Mouse (Mus musculus) lung, embryonic 16.5 days (tissue): ENCODE data around the gene Tbc1d22b. TPM values are rescaled to one million over a fixed set of nuclear protein-coding genes. Genes with fewer than 3 reads are reported as not detected.

Experiments
- ATAC-seq: fragments of 200-750 bp; cut with Nextera tagmentation; 2 replicates; pipeline ENCODE4 v1.8.0; 2017; ENCODE audit warnings: low read depth, mild to moderate bottlenecking, moderate library complexity
- H3K27ac ChIP-seq: fragments of 300-500 bp; sonication (generic); 2 replicates; pipeline ENCODE4 v1.5.1; 2014; ENCODE audit warnings: mild to moderate bottlenecking, control low read depth, low read length
- H3K27me3 ChIP-seq: fragments of 300-500 bp; sonication (generic); 2 replicates; pipeline ENCODE4 v1.6.1; 2014; ENCODE audit warnings: low read depth, low read length, mixed read lengths; ENCODE audit not compliant: control insufficient read depth, insufficient read depth
- H3K36me3 ChIP-seq: fragments of 300-500 bp; sonication (generic); 2 replicates; pipeline ENCODE4 v1.6.1; 2014; ENCODE audit warnings: low read length; ENCODE audit not compliant: control insufficient read depth, insufficient read depth
- H3K4me1 ChIP-seq: fragments of 300-500 bp; sonication (generic); replicated peaks from 2 replicates; pipeline ENCODE4 v1.6.1; 2014; ENCODE audit warnings: low read length, mixed read lengths; ENCODE audit not compliant: control insufficient read depth, insufficient read depth
- H3K4me2 ChIP-seq: fragments of 300-500 bp; sonication (generic); 2 replicates; pipeline ENCODE4 v1.6.1; 2014; ENCODE audit warnings: low read depth, low read length, control low read depth
- H3K4me3 ChIP-seq: fragments of 300-500 bp; sonication (generic); 2 replicates; pipeline ENCODE4 v1.5.1; 2014; ENCODE audit warnings: mild to moderate bottlenecking, low read length, control low read depth
- H3K9ac ChIP-seq: fragments of 300-500 bp; sonication (generic); 2 replicates; pipeline ENCODE4 v1.6.1; 2014; ENCODE audit warnings: low read length, control low read depth
- H3K9me3 ChIP-seq: fragments of 300-500 bp; sonication (generic); 2 replicates; pipeline ENCODE4 v1.6.1; 2016; ENCODE audit warnings: low read length; ENCODE audit not compliant: control insufficient read depth
- WGBS: fragments of 180-500 bp; shearing (Covaris S2); extraction: QIAGEN DNeasy Blood & Tissue Kit; methylation state at CpG from one replicate; pipeline ENCODE4 v1.1.7; 2014; 5-methylcytosine and 5-hydroxymethylcytosine counted together
- polyA plus RNA-seq: library from polyadenylated mRNA; unstranded; fragments of >200 nt; fragmentation: Nextera tagmentation; extraction: Ambion mirVana; gene quantifications from 2 replicates; pipeline ENCODE4 v1.2.1, GENCODE M21; 2015

Gene Tbc1d22b
- polyA plus RNA-seq, 1 experiment from 2014 or later, result 14.9 TPM

DNA sequence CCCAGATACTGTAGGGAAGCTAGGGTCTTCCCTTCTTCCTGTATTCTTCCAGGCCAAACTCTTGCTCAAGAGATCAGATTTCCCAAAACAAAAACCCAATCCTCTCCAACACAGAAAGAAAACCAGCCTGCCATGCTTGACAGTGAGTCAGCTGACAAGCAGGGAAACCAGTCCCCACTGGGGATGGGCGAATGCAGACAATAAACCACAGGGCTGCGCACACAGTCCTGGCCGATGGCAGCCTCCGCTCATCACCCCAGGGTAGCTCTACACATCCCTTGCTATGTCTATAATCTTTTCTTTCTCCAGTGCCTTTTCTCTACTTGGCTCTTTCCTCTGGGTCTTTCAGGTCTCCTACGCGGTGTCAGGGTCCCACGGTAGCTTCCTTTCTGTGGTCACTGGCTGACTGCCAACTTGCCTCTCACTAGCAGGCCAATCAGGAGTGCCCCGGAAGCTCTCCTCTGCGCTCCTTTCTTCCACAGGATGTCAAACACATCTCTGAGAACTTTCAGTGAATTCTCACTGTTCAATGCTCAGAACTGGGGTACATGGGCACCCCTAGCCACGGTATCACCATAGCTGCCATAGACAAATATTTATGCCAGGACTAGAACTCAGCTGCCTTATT, 17.7 kb upstream of the Tbc1d22b start:
- no peak overlapping the region for H3K4me2 ChIP-seq
- no peak overlapping the region for H3K4me3 ChIP-seq
- no peak for ATAC-seq
- no peaks in the 10 kb centered on the region for H3K9me3 ChIP-seq
- H3K27ac ChIP-seq, result no peak overlapping the region
- H3K4me1 ChIP-seq, result peaks cover 7% of the 10 kb centered on the region
- 42% methylated on average over 10 of the region's 10 CpGs for WGBS
- no peaks in the 10 kb centered on the region for H3K27me3 ChIP-seq
- no peak overlapping the region for H3K9ac ChIP-seq
- no peaks in the 10 kb centered on the region for H3K36me3 ChIP-seq

DNA sequence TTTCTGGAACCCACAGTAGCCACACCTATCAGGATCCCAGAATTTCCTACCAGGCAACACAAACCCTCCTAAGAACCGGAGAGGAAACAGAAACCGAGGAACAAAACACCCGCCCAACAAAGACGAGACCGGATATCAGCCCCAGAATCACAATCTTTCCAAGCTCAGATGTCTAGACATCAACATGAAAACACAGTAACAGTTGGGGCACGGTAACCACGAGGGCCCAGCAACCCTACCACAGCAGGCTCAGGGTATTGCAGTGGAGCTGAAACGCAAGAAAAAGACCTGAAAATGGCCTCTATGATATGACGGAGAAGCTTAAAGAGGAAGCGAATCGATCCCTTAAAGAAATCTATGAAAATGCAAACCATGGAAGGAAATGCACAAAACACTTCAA, 15.7 kb upstream of the Tbc1d22b start:
- Histone ChIP-seq H3K9ac (no peak overlapping the region), H3K4me3 (no peak overlapping the region), H3K4me2 (no peak overlapping the region), H3K9me3 (no peaks in the 10 kb centered on the region), H3K27me3 (no peaks in the 10 kb centered on the region), H3K27ac (no peak overlapping the region), H3K4me1 (peaks cover 7% of the 10 kb centered on the region), H3K36me3 (no peaks in the 10 kb centered on the region)
- ATAC-seq, result no peak
- 91% methylated on average over 11 of the region's 11 CpGs for WGBS

DNA sequence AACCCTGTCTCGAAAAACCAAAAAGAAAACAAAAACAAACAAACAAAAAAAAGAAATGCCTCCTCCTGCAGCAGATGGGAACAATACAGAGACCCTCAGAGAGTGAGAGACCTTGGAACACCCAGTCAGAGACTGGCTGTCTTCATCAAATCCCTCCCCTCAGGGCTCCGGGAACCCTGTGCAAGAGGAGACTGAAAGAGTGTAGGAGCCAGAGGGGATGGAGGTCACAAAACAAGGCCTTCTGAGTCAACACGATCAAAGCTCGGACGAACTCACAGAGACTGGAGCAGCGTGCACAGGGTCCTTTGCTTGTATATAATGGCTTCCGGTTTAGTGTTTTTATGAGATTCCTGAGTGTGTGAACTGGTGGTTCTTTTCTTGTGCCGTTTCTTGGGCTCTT, 9.2 kb upstream of the Tbc1d22b start:
- no peak for ATAC-seq
- WGBS, result 78% methylated on average over 8 of the region's 8 CpGs
- Histone ChIP-seq H3K27ac (no peak overlapping the region), H3K36me3 (no peaks in the 10 kb centered on the region), H3K4me2 (no peak overlapping the region), H3K4me3 (no peak overlapping the region), H3K27me3 (no peaks in the 10 kb centered on the region), H3K9ac (no peak overlapping the region), H3K4me1 (peaks cover 4% of the 10 kb centered on the region; the same call in 1 of the 2 replicates), H3K9me3 (no peaks in the 10 kb centered on the region)

DNA sequence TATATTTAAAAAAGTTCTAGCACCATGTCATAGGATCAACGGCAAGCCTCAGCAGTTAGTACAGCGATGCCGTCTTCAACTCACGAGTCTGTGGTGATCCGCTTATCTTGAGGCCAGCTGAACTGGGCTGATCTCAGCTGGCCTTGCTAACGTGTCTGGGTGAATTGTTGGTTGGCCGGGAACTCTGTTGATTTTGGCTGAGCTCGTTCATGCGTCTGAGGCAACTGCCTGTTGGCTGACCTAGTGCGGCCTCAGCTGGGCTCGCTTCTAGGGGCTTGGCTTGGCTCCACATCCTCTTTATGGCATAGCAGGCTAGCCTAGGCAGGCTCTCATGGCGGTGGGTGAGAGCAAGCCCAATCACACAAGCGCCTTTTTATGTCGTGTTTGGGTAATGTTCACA, 8.2 kb upstream of the Tbc1d22b start:
- H3K4me2 ChIP-seq, result no peak overlapping the region
- ATAC-seq, result peak; percentile 94

DNA sequence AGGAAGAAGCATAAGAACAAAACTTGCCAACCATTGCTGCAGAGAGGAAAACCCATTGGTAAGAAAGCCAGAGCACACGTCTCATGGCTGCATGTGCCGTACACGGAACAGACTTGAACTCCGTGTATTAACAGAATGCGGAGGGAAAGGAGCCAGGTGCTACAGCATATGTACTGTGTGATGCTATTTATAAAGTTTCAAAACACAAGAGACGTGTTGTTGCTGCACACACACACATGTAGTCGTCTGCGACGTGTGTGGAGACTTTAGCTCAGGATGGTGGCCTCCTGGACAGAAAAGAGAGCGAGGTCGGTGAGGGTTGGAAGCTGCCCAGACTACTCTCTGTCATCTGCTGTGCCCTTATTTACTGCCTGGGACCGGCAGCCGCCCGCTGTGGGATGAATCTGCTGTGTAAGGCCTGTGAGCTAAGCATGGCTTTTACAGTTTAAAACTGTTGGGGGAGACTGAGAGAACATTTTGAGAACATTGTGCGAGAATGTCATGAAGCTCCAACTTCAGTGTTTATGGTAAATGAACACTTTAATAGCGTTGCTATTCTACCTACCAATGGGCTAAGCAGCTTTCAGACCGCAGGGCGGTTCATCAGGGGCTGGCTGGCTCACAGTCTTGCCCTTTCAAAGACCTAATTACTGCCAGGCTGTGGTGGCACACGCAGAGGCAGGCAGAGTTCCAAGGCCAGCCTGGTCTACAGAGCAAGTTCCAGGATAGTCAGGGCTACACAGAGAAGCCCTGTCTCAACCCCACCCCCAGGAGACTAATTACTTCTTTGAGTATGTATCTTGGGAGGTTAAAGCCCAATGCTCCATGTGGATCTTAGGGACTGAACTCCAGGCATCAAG, 6.5 kb upstream of the Tbc1d22b start:
- WGBS, result 79% methylated on average over 19 of the region's 19 CpGs
- no peak overlapping the region for H3K9ac ChIP-seq
- H3K4me1 ChIP-seq, result peaks cover 4% of the 10 kb centered on the region; the same call in 1 of the 2 replicates
- H3K36me3 ChIP-seq, result no peaks in the 10 kb centered on the region
- no peaks in the 10 kb centered on the region for H3K9me3 ChIP-seq
- no peak overlapping the region for H3K4me3 ChIP-seq
- no peak overlapping the region for H3K27ac ChIP-seq
- no peaks in the 10 kb centered on the region for H3K27me3 ChIP-seq
- ATAC-seq, result no peak
- H3K4me2 ChIP-seq, result no peak overlapping the region

More for the DNA sequence above, 8.2 kb upstream of the Tbc1d22b start:
- no peak overlapping the region for H3K9ac ChIP-seq
- no peak overlapping the region for H3K27ac ChIP-seq
- peaks cover 4% of the 10 kb centered on the region; the same call in 1 of the 2 replicates for H3K4me1 ChIP-seq
- no peaks in the 10 kb centered on the region for H3K27me3 ChIP-seq
- 32% methylated on average over 14 of the region's 14 CpGs for WGBS
- no peaks in the 10 kb centered on the region for H3K36me3 ChIP-seq
- no peaks in the 10 kb centered on the region for H3K9me3 ChIP-seq
- no peak overlapping the region for H3K4me3 ChIP-seq

DNA sequence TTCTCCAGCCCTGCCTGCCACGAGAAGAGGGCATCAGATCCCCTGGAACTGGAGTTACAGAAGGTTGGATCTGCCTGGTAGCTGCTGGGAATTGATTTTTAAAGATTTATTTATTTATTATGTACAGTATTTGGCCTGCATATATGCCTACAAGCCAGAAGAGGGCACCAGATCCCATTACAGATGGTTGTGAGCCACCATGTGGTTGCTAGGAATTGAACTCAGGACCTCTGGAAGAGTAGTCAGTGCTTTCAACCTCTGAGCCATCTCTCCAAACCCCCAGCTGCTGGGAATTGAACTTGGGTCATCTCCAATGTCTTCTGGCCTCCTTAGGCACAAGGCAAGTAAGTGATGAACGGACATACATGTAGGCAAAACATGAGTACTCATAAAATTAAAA, 5.5 kb upstream of the Tbc1d22b start:
- Histone ChIP-seq H3K4me1 (peaks cover 5% of the 10 kb centered on the region; the same call in 1 of the 2 replicates), H3K4me3 (no peak overlapping the region), H3K9ac (no peak overlapping the region), H3K4me2 (no peak overlapping the region), H3K9me3 (no peaks in the 10 kb centered on the region), H3K36me3 (no peaks in the 10 kb centered on the region), H3K27me3 (no peaks in the 10 kb centered on the region), H3K27ac (no peak overlapping the region)
- 65% methylated on average over 2 of the region's 2 CpGs for WGBS
- ATAC-seq, result no peak

DNA sequence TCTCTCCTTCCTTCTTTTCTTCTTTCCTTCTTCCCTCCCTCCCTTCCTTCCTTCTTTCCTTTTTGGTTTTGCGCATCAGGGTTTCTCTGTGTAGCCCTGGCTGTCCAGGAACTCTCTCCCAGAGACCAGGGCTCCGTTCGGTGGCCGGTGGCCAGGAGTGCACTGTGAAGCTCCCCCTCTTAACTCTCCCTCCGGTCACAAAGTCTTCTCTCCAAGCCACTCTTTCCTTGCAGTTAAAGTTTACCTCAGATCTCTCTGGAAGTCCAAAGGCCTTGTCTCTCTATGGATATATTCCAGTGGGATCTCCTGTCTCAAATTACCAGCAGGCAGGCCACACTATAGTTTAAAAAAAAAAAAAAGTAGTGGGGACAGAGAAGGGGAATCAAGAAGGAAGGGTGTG, 4.3 kb upstream of the Tbc1d22b start:
- Histone ChIP-seq H3K4me3 (no peak overlapping the region), H3K4me1 (peaks cover 8% of the 10 kb centered on the region; the same call in 1 of the 2 replicates), H3K36me3 (no peaks in the 10 kb centered on the region), H3K27ac (no peak overlapping the region), H3K9me3 (no peaks in the 10 kb centered on the region), H3K4me2 (no peak overlapping the region), H3K9ac (no peak overlapping the region), H3K27me3 (no peaks in the 10 kb centered on the region)
- ATAC-seq, result no peak
- 91% methylated on average over 5 of the region's 5 CpGs for WGBS

DNA sequence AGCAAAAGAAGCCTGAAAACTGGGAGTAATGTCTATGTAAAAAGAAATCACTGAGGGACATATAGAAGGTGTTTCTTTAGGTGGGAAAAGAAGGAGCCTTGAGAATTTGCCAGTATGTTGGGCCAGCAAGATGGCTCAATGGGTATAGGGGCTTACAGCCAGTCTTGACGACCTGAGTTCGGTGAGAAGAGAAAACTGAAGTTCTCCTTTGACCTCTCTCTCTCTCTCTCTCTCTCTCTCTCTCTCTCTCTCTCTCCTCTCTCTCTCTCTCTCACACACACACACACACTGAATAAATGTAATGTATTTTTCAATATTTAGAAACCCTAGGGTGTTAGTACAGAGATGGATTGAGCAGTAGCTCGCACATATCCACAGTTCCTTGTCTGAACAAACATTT, 1.1 kb upstream of the Tbc1d22b start:
- Histone ChIP-seq H3K4me2 (no peak overlapping the region), H3K9ac (no peak overlapping the region), H3K9me3 (no peaks in the 10 kb centered on the region), H3K4me1 (peaks cover 22% of the 10 kb centered on the region), H3K36me3 (no peaks in the 10 kb centered on the region), H3K27ac (no peak overlapping the region), H3K27me3 (no peaks in the 10 kb centered on the region), H3K4me3 (no peak overlapping the region)
- WGBS, result 56% methylated on average over 3 of the region's 3 CpGs
- no peak for ATAC-seq

DNA sequence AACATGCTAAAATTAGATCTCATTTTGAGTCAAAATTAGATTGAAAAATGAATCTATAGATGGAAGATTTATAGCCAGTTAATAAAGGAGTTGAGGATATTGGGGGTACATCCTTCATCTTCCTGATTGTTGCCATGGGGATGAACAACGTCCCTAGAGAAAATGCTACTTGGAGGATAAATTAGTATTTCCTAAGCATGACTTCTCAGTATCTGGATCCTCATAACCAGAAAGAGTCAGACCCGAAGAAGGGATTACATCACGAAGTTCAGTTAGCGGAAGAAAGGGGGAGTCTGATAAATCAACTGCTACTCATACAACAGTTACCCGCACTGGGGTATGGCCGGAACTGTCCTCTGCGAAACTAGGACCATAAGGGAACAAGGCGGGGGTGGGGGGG, 591 bp upstream of the Tbc1d22b start:
- H3K4me2 ChIP-seq, result peak overlapping the region; percentile 85
- H3K9ac ChIP-seq, result no peak overlapping the region
- no peak overlapping the region for H3K27ac ChIP-seq
- H3K36me3 ChIP-seq, result no peaks in the 10 kb centered on the region
- no peaks in the 10 kb centered on the region for H3K9me3 ChIP-seq
- H3K4me1 ChIP-seq, result peaks cover 22% of the 10 kb centered on the region
- peak overlapping the region; percentile 79 for H3K4me3 ChIP-seq
- 42% methylated on average over 8 of the region's 8 CpGs for WGBS
- no peak for ATAC-seq
- no peaks in the 10 kb centered on the region for H3K27me3 ChIP-seq
